16 mouse cellular contexts compared by ENCODE assay signal in the genomic region with DNA sequence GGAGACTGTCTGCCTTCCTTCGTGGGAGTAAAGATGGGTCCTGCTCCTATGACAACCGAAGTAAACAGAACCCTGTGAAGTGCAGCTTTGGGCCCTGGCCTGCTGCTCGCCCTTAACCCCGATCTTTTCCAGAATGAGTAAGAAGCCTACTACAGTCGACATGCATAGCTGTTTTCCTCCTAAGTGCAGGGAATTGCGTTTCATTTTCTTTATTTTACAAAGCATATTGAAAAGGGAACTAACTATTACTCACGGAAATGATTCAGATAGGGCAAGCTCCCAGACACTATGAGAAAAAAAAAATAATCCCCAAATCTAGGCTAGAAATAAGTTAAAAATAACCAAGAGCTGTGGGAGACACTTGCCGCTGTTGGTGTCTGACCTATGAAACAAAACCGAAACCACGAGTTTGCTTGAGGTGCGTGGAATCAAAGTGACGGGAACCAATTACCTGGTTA.
A peak's percentile ranks its signal among the peaks of the same experiment; 100 is the strongest.
DNase-seq lines count a peak whose midpoint lies in the region; ATAC-seq and TF ChIP-seq lines count a peak whose summit lies in the region.
"Had no signal": no experiment of that assay in that cellular context is flagged by ENCODE, and none has a peak within 500 bp of the region (broad histone marks: within the 10 kb centered on the region; RNA-seq: fewer than 3 reads in every experiment).

No protein-coding gene starts in this region.

- no peak for DNase-seq in frontal cortex, postnatal 14 days (ENCODE audit: low spot score in 2 of 2)
- DNase-seq in 416B (ENCODE audit: low read depth): peak; percentile 41
- DNase-seq in gastrocnemius, postnatal 25 days: no peak
- DNase-seq in natural killer cell, adult 2 months (ENCODE audit: low spot score in 2 of 2): no peak
- DNase-seq: cerebellum, adult 2 months; heart, adult 2 months; heart, postnatal 10 days; liver, embryonic 13.5 days; retina, postnatal 1 day; spleen, adult 18-20 months had no signal

- TF ChIP-seq POLR2A in bone marrow macrophage, adult 2 months (IDR thresholded peaks at IDR 0.05; ENCODE audit: borderline replicate concordance, low read depth, low read length): no peak

- H3K27ac ChIP-seq in bone marrow macrophage, adult 2 months (ENCODE audit: insufficient read depth, low read depth, low read length): no peak overlapping the region
- H3K27ac ChIP-seq: heart, adult 2 months; hindbrain, embryonic 15.5 days; liver, embryonic 13.5 days had no signal

- peak; percentile 56 for ATAC-seq in frontal cortex, adult (ENCODE audit: low TSS enrichment)
- peak; percentile 51 for ATAC-seq in megakaryocyte, adult 5-6 weeks (ENCODE audit: poor library complexity, severe bottlenecking)
- no peak for ATAC-seq in cerebellum, adult (ENCODE audit: insufficient number of reproducible peaks, low FRiP score, low TSS enrichment)
- ATAC-seq: midbrain, embryonic 16.5 days had no signal

- peak overlapping the region; percentile 62 for H3K4me3 ChIP-seq in bone marrow macrophage, adult 2 months (ENCODE audit: insufficient read depth, low read length)
- H3K4me3 ChIP-seq: heart, adult 2 months; hindbrain, embryonic 15.5 days; liver, embryonic 13.5 days had no signal

- H3K4me1 ChIP-seq in bone marrow macrophage, adult 2 months (ENCODE audit: control insufficient read depth, insufficient read depth, low read length): 0 out of 2 replicates have a peak, but pooled peaks cover 2% of the 10 kb centered on the region
- H3K4me1 ChIP-seq: hindbrain, embryonic 15.5 days; liver, embryonic 13.5 days had no signal

- TF ChIP-seq CTCF in bone marrow macrophage, adult 2 months (IDR thresholded peaks at IDR 0.05; ENCODE audit: low read depth, low read length): no peak
